Mouse (Mus musculus): ENCODE results near the gene Foxn3. TPM values are rescaled to one million over a fixed set of nuclear protein-coding genes. Genes with fewer than 3 reads are reported as not detected.

The Foxn3 gene
- polyA plus RNA-seq, 1 experiment from 2014 or later = 69.1 TPM

DNA sequence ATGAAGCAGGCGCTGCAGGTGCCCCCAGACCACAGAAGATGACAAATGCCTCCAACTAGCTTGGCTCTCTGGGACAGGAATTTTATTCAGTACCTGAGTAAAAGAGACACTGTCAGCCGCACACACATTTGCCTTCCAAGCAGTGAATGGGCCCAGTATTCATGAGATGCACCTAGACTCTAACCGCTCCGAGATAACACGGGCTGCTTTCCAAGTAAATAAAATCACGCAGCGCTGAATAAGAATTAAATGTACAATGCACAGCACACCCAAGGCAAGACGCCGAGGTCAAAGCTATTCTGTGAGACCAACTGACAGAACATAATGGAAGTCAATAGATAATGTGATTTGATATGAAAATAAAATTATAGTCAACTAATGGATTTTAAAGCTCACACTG is 229.4 kb downstream of the Foxn3 start:
- TF ChIP-seq CTCF (IDR thresholded peaks at IDR 0.05; ENCODE audit: low read depth) = no peak
- Histone ChIP-seq H3K4me2 (no peak overlapping the region), H3K27ac (ENCODE audit: low read depth) (no peak overlapping the region), H3K4me1 (ENCODE audit: insufficient read depth) (peaks cover 13% of the 10 kb centered on the region), H3K36me3 (ENCODE audit: insufficient read depth) (no peaks in the 10 kb centered on the region), H3K4me3 (ENCODE audit: low read depth, low read length) (no peak overlapping the region), H3K9ac (no peak overlapping the region), H3K27me3 (ENCODE audit: insufficient read depth, low read length) (no peaks in the 10 kb centered on the region), H3K9me3 (ENCODE audit: low read depth, low read length) (no peaks in the 10 kb centered on the region)
- WGBS = 64% methylated on average over 9 of the region's 9 CpGs
- DNase-seq (no peak), ATAC-seq (ENCODE audit: insufficient read depth) (no peak)

DNA sequence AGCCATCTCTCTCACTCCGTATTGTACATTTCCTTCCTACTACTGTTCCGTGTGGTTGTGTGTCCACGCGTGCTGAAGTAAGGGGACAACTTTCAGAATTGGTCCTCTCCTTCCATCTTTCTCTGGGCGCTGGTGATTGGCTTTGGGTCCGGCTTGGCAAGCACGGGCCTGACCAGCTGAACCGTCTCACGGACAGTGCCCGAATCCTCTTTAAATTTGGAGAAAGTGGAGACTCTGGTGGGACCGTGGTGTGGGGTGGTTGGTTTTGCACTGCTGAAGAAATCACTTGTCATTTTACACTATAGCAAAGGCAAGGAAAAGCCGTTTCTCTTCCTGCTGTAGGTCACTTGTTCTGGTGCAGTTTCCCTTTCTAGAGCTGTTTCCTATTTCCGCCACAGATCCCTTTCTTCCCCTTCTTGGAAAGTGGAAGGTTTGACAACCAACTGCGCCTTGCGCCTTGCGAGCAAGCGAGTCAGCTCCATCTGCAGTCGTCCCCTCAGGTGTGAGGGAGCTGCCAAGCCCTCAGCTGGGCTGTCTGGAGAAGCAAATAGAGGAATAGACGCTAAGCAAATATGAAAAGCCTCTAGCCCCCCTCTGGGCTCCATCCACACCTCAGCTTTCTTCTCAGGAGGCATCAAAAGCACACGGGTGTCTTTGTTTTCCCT is 229.9 kb downstream of the Foxn3 start:
- Histone ChIP-seq H3K4me3 (ENCODE audit: low read depth, low read length) (no peak overlapping the region), H3K9ac (no peak overlapping the region), H3K27me3 (ENCODE audit: insufficient read depth, low read length) (no peaks in the 10 kb centered on the region), H3K9me3 (ENCODE audit: low read depth, low read length) (no peaks in the 10 kb centered on the region), H3K27ac (ENCODE audit: low read depth) (no peak overlapping the region), H3K4me2 (no peak overlapping the region), H3K4me1 (ENCODE audit: insufficient read depth) (peaks cover 13% of the 10 kb centered on the region), H3K36me3 (ENCODE audit: insufficient read depth) (no peaks in the 10 kb centered on the region)
- 69% methylated on average over 20 of the region's 20 CpGs for WGBS
- no peak for TF ChIP-seq CTCF (IDR thresholded peaks at IDR 0.05; ENCODE audit: low read depth)
- no peak for ATAC-seq (ENCODE audit: insufficient read depth)
- DNase-seq = peak; percentile 19

DNA sequence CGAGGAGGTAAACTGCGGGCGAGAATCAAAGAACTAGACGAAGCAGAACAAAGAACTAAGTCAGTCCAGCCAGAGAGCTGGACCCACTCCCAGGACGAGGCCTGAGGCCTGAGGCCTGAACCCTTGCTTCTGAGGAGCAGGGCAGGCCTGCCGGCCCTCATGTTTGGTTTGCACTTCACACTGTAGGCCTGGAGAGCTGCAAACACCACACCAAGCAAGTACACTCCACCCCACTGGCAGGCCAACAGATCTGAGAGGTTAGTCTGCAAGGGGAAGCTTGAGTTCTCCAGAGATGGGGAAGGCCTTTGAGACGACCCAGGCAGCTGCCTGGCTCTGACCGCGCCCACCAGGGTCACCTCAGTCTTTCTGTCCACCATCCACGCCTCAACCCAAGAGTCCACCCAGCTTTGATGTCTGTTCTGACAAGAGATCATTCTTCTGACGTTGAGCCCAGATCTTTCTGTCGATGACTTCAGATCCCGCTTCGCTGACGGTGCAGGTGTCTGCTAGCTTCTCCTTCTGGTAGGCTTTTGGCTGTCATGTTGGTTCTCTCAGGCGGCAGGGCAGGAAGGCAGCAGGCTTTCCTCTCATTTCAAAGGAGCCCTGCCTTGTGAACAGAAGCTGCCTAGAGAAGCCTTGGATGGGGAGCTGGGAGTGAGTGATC is 231.1 kb downstream of the Foxn3 start:
- Histone ChIP-seq H3K9ac (no peak overlapping the region), H3K4me2 (no peak overlapping the region), H3K27me3 (ENCODE audit: insufficient read depth, low read length) (no peaks in the 10 kb centered on the region), H3K4me3 (ENCODE audit: low read depth, low read length) (no peak overlapping the region), H3K4me1 (ENCODE audit: insufficient read depth) (peaks cover 13% of the 10 kb centered on the region), H3K36me3 (ENCODE audit: insufficient read depth) (no peaks in the 10 kb centered on the region), H3K27ac (ENCODE audit: low read depth) (peak overlapping the region; percentile 27; the same call in 1 of the 2 replicates), H3K9me3 (ENCODE audit: low read depth, low read length) (no peaks in the 10 kb centered on the region)
- no peak for TF ChIP-seq CTCF (IDR thresholded peaks at IDR 0.05; ENCODE audit: low read depth)
- 57% methylated on average over 16 of the region's 16 CpGs for WGBS
- ATAC-seq (ENCODE audit: insufficient read depth) (no peak), DNase-seq (no peak)

- WGBS = 24% methylated on average over 7 of the region's 8 CpGs
- no peak overlapping the region for H3K4me2 ChIP-seq
- H3K9me3 ChIP-seq (ENCODE audit: low read depth, low read length) = no peaks in the 10 kb centered on the region
- H3K4me1 ChIP-seq (ENCODE audit: insufficient read depth) = peaks cover 7% of the 10 kb centered on the region
- DNase-seq (no peak), ATAC-seq (ENCODE audit: insufficient read depth) (no peak)
- H3K9ac ChIP-seq = no peak overlapping the region
- no peak overlapping the region for H3K4me3 ChIP-seq (ENCODE audit: low read depth, low read length)
- H3K27me3 ChIP-seq (ENCODE audit: insufficient read depth, low read length) = no peaks in the 10 kb centered on the region
- TF ChIP-seq CTCF (IDR thresholded peaks at IDR 0.05; ENCODE audit: low read depth) = no peak
- H3K36me3 ChIP-seq (ENCODE audit: insufficient read depth) = no peaks in the 10 kb centered on the region
- no peak overlapping the region for H3K27ac ChIP-seq (ENCODE audit: low read depth)
These were observed 231.9 kb downstream of the Foxn3 start for GRCm38 (mm10) chr12:99331341-99331947.

DNA sequence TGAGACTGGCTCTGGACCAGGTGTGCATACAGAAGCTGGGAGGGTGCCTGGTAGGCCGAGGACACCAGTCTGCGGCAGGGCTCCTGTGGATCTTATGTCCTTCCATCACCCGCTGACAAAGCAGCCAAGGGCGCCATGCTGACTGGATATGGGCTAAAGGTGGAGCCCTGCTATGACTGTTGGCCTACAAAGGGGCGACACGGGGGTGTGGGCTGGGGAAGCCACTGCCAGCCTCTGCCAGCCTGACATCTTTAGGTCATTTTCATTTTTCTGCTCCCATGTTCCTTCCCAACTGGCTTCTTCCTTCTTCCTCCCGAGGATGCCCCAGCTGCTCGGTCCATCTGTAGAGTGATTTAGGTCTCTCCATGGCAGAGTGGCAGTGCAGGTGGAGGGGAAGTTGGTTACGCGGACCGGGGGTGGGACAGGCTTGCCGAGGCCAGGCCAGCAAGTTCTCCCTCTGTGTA is 232.5 kb downstream of the Foxn3 start:
- ATAC-seq (ENCODE audit: insufficient read depth) (no peak), DNase-seq (no peak)
- H3K9ac ChIP-seq = no peak overlapping the region
- no peak overlapping the region for H3K4me2 ChIP-seq
- H3K36me3 ChIP-seq (ENCODE audit: insufficient read depth) = no peaks in the 10 kb centered on the region
- no peaks in the 10 kb centered on the region for H3K9me3 ChIP-seq (ENCODE audit: low read depth, low read length)
- no peak overlapping the region for H3K4me3 ChIP-seq (ENCODE audit: low read depth, low read length)
- H3K27ac ChIP-seq (ENCODE audit: low read depth) = no peak overlapping the region
- H3K27me3 ChIP-seq (ENCODE audit: insufficient read depth, low read length) = no peaks in the 10 kb centered on the region
- WGBS = 80% methylated on average over 12 of the region's 12 CpGs
- H3K4me1 ChIP-seq (ENCODE audit: insufficient read depth) = peaks cover 7% of the 10 kb centered on the region
- TF ChIP-seq CTCF (IDR thresholded peaks at IDR 0.05; ENCODE audit: low read depth) = no peak

- Histone ChIP-seq H3K4me2 (0 out of 2 replicates have a peak overlapping the region, but pooled peaks have one; percentile 18), H3K4me1 (ENCODE audit: insufficient read depth) (peaks cover 7% of the 10 kb centered on the region)
- WGBS = 24% methylated on average over 20 of the region's 20 CpGs
These were observed 233.8 kb downstream of the Foxn3 start for GRCm38 (mm10) chr12:99329301-99330257.

More at GRCm38 (mm10) chr12:99329301-99330257, 233.8 kb downstream of the Foxn3 start:
- no peak for TF ChIP-seq CTCF (IDR thresholded peaks at IDR 0.05; ENCODE audit: low read depth)
- no peak for ATAC-seq (ENCODE audit: insufficient read depth)
- Histone ChIP-seq H3K9ac (no peak overlapping the region), H3K4me3 (ENCODE audit: low read depth, low read length) (no peak overlapping the region), H3K27ac (ENCODE audit: low read depth) (no peak overlapping the region), H3K9me3 (ENCODE audit: low read depth, low read length) (no peaks in the 10 kb centered on the region), H3K27me3 (ENCODE audit: insufficient read depth, low read length) (no peaks in the 10 kb centered on the region), H3K36me3 (ENCODE audit: insufficient read depth) (no peaks in the 10 kb centered on the region)
- DNase-seq = no peak
